In the genomic region with DNA sequence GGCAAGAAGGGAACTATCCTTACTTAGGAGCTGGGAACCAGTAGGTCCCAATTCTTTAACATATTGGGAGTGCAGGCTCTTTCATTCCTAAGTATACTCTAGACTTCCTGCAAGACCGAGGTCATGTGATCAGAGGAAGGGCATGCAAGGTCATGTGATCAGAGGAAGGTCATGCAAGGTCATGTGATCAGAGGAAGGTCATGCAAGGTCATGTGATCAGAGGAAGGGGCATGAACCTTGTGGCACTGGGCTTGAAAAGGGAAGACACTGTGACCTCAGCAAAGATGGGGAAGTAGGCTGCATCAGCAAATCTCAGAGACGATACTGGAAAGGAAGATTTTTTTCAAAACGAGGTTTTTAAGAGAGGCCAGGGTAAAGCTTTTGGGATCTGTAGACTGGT, we compare ENCODE assay signal across 17 mouse cellular contexts. TPM values are rescaled to one million over a fixed set of nuclear protein-coding genes. Genes with fewer than 3 reads are reported as not detected.
A peak's percentile ranks its signal among the peaks of the same experiment; 100 is the strongest.
DNase-seq lines count a peak whose midpoint lies in the region; ATAC-seq and TF ChIP-seq lines count a peak whose summit lies in the region.
"Had no signal": no experiment of that assay in that cellular context is flagged by ENCODE, and none has a peak within 500 bp of the region (broad histone marks: within the 10 kb centered on the region; RNA-seq: fewer than 3 reads in every experiment).

No protein-coding gene starts in this region.

- no peak for TF ChIP-seq RAD21 in CH12.LX (IDR thresholded peaks at IDR 0.05; ENCODE audit: low read depth, low read length)

- ATAC-seq in liver, postnatal 0 days: peak; percentile 23; the same call in 1 of the 2 replicates
- ATAC-seq in liver, embryonic 11.5 days (replicated peaks; ENCODE audit: low FRiP score): no peak
- ATAC-seq in common myeloid progenitor, adult 5-6 weeks (replicated peaks; ENCODE audit: low read depth, poor library complexity, severe bottlenecking): peak; percentile 59
- ATAC-seq in neutrophil, adult 5-6 weeks (ENCODE audit: extremely low read depth, insufficient number of reproducible peaks, low FRiP score, poor library complexity, severe bottlenecking): peak; percentile 90
- ATAC-seq: forebrain, embryonic 15.5 days had no signal

- H3K27ac ChIP-seq in liver, postnatal 0 days (ENCODE audit: low read depth): no peak overlapping the region
- no peak overlapping the region for H3K27ac ChIP-seq in liver, embryonic 11.5 days (ENCODE audit: low read depth, low read length)
- no peak overlapping the region for H3K27ac ChIP-seq in CH12.LX (ENCODE audit: insufficient read depth, low read depth)
- H3K27ac ChIP-seq: embryonic facial prominence, embryonic 12.5 days; forebrain, embryonic 15.5 days; hindbrain, embryonic 15.5 days had no signal

- H3K9ac ChIP-seq in liver, postnatal 0 days (replicated peaks): no peak overlapping the region
- H3K9ac ChIP-seq in liver, embryonic 11.5 days (ENCODE audit: low read depth, low read length): no peak overlapping the region
- no peak overlapping the region for H3K9ac ChIP-seq in CH12.LX (ENCODE audit: insufficient read depth, low read depth)
- H3K9ac ChIP-seq: embryonic facial prominence, embryonic 12.5 days; forebrain, embryonic 15.5 days; hindbrain, embryonic 15.5 days; lung, embryonic 14.5 days had no signal

- no peak overlapping the region for H3K4me3 ChIP-seq in liver, postnatal 0 days (ENCODE audit: low read depth, low read length)
- H3K4me3 ChIP-seq in liver, embryonic 11.5 days (ENCODE audit: low read depth, low read length): no peak overlapping the region
- H3K4me3 ChIP-seq in CH12.LX (replicated peaks in 1 of 3; ENCODE audit: low read depth in 2 of 3, low read length in 2 of 3, poor library complexity in 1 of 3): no peak overlapping the region
- H3K4me3 ChIP-seq: embryonic facial prominence, embryonic 12.5 days; forebrain, embryonic 15.5 days; hindbrain, embryonic 15.5 days had no signal

- dilution Hi-C loops in CH12.LX (cut with MboI; ENCODE audit: extremely low pct_ligation_motif_present, extremely low pct_unique_long_range_greater_than_20kb, low sequenced_read_pairs): no loop called here

- H3K36me3 ChIP-seq in liver, postnatal 0 days (replicated peaks; ENCODE audit: insufficient read depth, low read length): no peaks in the 10 kb centered on the region
- H3K36me3 ChIP-seq in liver, embryonic 11.5 days (ENCODE audit: control insufficient read depth, insufficient read depth, low read length): no peaks in the 10 kb centered on the region
- peaks cover 2 to 36% of the 10 kb centered on the region in 2 experiments for H3K36me3 ChIP-seq in CH12.LX (replicated peaks in 1 of 2; ENCODE audit: control insufficient read depth in 1 of 2, insufficient read depth in 1 of 2, low read length in 1 of 2)
- H3K36me3 ChIP-seq: embryonic facial prominence, embryonic 12.5 days; forebrain, embryonic 15.5 days; hindbrain, embryonic 15.5 days had no signal

- no peaks in the 10 kb centered on the region for H3K79me2 ChIP-seq in CH12.LX (replicated peaks; ENCODE audit: control insufficient read depth, extremely low read depth, insufficient read depth, poor library complexity, severe bottlenecking)

- no peak for TF ChIP-seq CTCF in liver, postnatal 0 days (IDR thresholded peaks at IDR 0.05; ENCODE audit: low read depth)
- TF ChIP-seq CTCF in CH12.LX (conservative IDR thresholded peaks at IDR 0.05 in 1 of 2, IDR thresholded peaks at IDR 0.05 in 1 of 2; ENCODE audit: low read depth in 2 of 2, low read length in 2 of 2): no peak

- no peak for TF ChIP-seq POLR2A in CH12.LX (IDR thresholded peaks at IDR 0.05; ENCODE audit: low read depth, low read length)

- no peak for TF ChIP-seq EP300 in liver, postnatal 0 days (IDR thresholded peaks at IDR 0.05; ENCODE audit: low read depth)
- no peak for TF ChIP-seq EP300 in CH12.LX (IDR thresholded peaks at IDR 0.05; ENCODE audit: low read length)

- in situ Hi-C loops in CH12.LX (cut with MboI; ENCODE audit: low pct_ligation_motif_present, low pct_unique_long_range_greater_than_20kb, low sequenced_read_pairs): loop anchor here (5.0 kb wide), 1 partner anchor 37 kb away; no protein-coding TSS in a partner anchor

- 42% methylated on average over 3 of the region's 3 CpGs for WGBS in liver, postnatal 0 days (ENCODE audit: insufficient replicate concordance)
- WGBS in liver, embryonic 11.5 days: 61% methylated on average over 3 of the region's 3 CpGs

- H3K4me2 ChIP-seq in liver, postnatal 0 days (ENCODE audit: low read depth, low read length): no peak overlapping the region
- no peak overlapping the region for H3K4me2 ChIP-seq in liver, embryonic 11.5 days
- H3K4me2 ChIP-seq in CH12.LX (ENCODE audit: insufficient read depth, low read depth, poor library complexity, severe bottlenecking): no peak overlapping the region
- H3K4me2 ChIP-seq: embryonic facial prominence, embryonic 12.5 days; forebrain, embryonic 15.5 days; hindbrain, embryonic 15.5 days; lung, embryonic 14.5 days had no signal

- H3K27me3 ChIP-seq in liver, postnatal 0 days (ENCODE audit: insufficient read depth, low read length): no peaks in the 10 kb centered on the region
- no peaks in the 10 kb centered on the region for H3K27me3 ChIP-seq in liver, embryonic 11.5 days (replicated peaks; ENCODE audit: control insufficient read depth, insufficient read depth, low read length)
- no peaks in the 10 kb centered on the region for H3K27me3 ChIP-seq in CH12.LX (replicated peaks)
- H3K27me3 ChIP-seq: embryonic facial prominence, embryonic 12.5 days; forebrain, embryonic 15.5 days; hindbrain, embryonic 15.5 days had no signal

- H3K9me3 ChIP-seq in liver, postnatal 0 days (ENCODE audit: low read length): no peaks in the 10 kb centered on the region
- H3K9me3 ChIP-seq in liver, embryonic 11.5 days (ENCODE audit: control insufficient read depth, low read length): no peaks in the 10 kb centered on the region
- H3K9me3 ChIP-seq in CH12.LX (replicated peaks; ENCODE audit: low read length): no peaks in the 10 kb centered on the region
- H3K9me3 ChIP-seq: embryonic facial prominence, embryonic 12.5 days; forebrain, embryonic 15.5 days; hindbrain, embryonic 15.5 days had no signal

- DNase-seq in liver, postnatal 0 days: no peak
- no peak for DNase-seq in liver, embryonic 11.5 days (ENCODE audit: low spot score)
- peak; percentile 62 for DNase-seq in CH12.LX (ENCODE audit: extremely low read depth)
- no peak for DNase-seq in left cerebral cortex, adult 11 months (ENCODE audit: low spot score)
- DNase-seq in right cerebral cortex, postnatal 10 days (ENCODE audit: low spot score in 2 of 2): no peak
- DNase-seq: adrenal gland, postnatal 25 days; cerebellum, adult 2 months; kidney, adult 11 months; kidney, postnatal 36 days; lung, embryonic 14.5 days; right cerebral cortex, postnatal 25 days; thymus, adult 18-20 months had no signal

- 0 out of 2 replicates have a peak, but pooled peaks cover 5% of the 10 kb centered on the region for H3K4me1 ChIP-seq in liver, postnatal 0 days (ENCODE audit: insufficient read depth)
- no peaks in the 10 kb centered on the region for H3K4me1 ChIP-seq in liver, embryonic 11.5 days (replicated peaks; ENCODE audit: control insufficient read depth, insufficient read depth, low read length)
- H3K4me1 ChIP-seq in CH12.LX (ENCODE audit: control insufficient read depth in 1 of 2, insufficient read depth in 2 of 2): peaks cover 2 to 31% of the 10 kb centered on the region in 2 experiments
- H3K4me1 ChIP-seq: embryonic facial prominence, embryonic 12.5 days; forebrain, embryonic 15.5 days; hindbrain, embryonic 15.5 days had no signal

TF ChIP-seq in CH12.LX, 34 proteins besides CTCF, POLR2A, EP300 and RAD21:
- TF ChIP-seq ZNF384 (IDR thresholded peaks at IDR 0.05; ENCODE audit: low read depth, low read length) (no peak), USF1 (IDR thresholded peaks at IDR 0.05; ENCODE audit: low read depth, low read length) (peak; percentile 80), GABPA (IDR thresholded peaks at IDR 0.05; ENCODE audit: insufficient replicate concordance, low read depth, low read length) (no peak), UBTF (IDR thresholded peaks at IDR 0.05; ENCODE audit: low read depth, low read length) (no peak), ELF1 (IDR thresholded peaks at IDR 0.05; ENCODE audit: low read depth, low read length) (peak; percentile 16; the same call in 1 of the 2 replicates), ZMIZ1 (IDR thresholded peaks at IDR 0.05; ENCODE audit: low read depth, low read length) (no peak), TCF12 (IDR thresholded peaks at IDR 0.05; ENCODE audit: low read depth, low read length) (no peak), JUND (conservative IDR thresholded peaks at IDR 0.05; ENCODE audit: low read depth, low read length) (no peak), MYC (IDR thresholded peaks at IDR 0.05; ENCODE audit: low read depth, low read length) (no peak), USF2 (conservative IDR thresholded peaks at IDR 0.05; ENCODE audit: low read depth, low read length) (peak; percentile 94), HCFC1 (IDR thresholded peaks at IDR 0.05; ENCODE audit: low read depth, low read length) (peak; percentile 37; the same call in 1 of the 2 replicates), MEF2A (IDR thresholded peaks at IDR 0.05; ENCODE audit: borderline replicate concordance, low read depth, low read length) (no peak), BHLHE40 (IDR thresholded peaks at IDR 0.05; ENCODE audit: low read depth, low read length) (peak; percentile 68), MAX (IDR thresholded peaks at IDR 0.05; ENCODE audit: low read length) (peak; percentile 47; the same call in 1 of the 2 replicates)

RNA-seq across cellular contexts. Expression of gene Tbc1d1, which starts 49.5 kb away (rescaled TPM):
- 3.6 and 5.0 TPM in 2 replicates for polyA plus RNA-seq in liver, postnatal 0 days (2015; fragmentation: Nextera tagmentation; extraction: Ambion mirVana)
- polyA plus RNA-seq in liver, embryonic 11.5 days (2014; fragmentation: Nextera tagmentation; extraction: Ambion mirVana): 25.6 and 25.9 TPM in 2 replicates
- 24.2 and 26.0 TPM in 2 replicates for total RNA-seq in CH12.LX (2012; rRNA removed)
- 38.2 and 38.6 TPM in 2 replicates for total RNA-seq in CH12.LX (2014; rRNA removed)
- polyA plus RNA-seq in CH12.LX (2012; ENCODE audit: insufficient read length, low read depth): 31.9 and 32.0 TPM in 2 replicates
- total RNA-seq in common myeloid progenitor, adult 5-6 weeks (2017): 18.0 and 33.9 TPM in 2 replicates
- total RNA-seq in neutrophil, adult 5-6 weeks (2017): 87.0 and 89.8 TPM in 2 replicates
